Mouse (Mus musculus) embryonic fibroblast, embryonic 13.5 days (primary cell): ENCODE measurements at regions not wholly inside any gene's neighbourhood (a gene's known extent, or its start where the extent isn't known, plus 50 kb on each side); places are given as distances from the start of the nearest gene placed in this dataset.

Experiments used
- H3K27ac ChIP-seq: 2 replicates; pipeline ENCODE4 v1.5.1; 2012; ENCODE audit warnings: low read length, control low read depth, inconsistent platforms; ENCODE audit not compliant: insufficient read depth
- H3K4me1 ChIP-seq: 2 replicates; pipeline ENCODE4 v1.6.1; 2011; ENCODE audit warnings: low read length; ENCODE audit not compliant: control insufficient read depth, insufficient read depth
- H3K4me3 ChIP-seq: 2 replicates; pipeline ENCODE4 v1.5.1; 2011; ENCODE audit warnings: mild to moderate bottlenecking, control low read depth, low read length; ENCODE audit not compliant: insufficient read depth
- CTCF ChIP-seq: IDR thresholded peaks from 2 replicates; pipeline ENCODE4 v1.5.1; 2011; ENCODE audit warnings: mild to moderate bottlenecking, control low read depth, low read length, moderate library complexity, borderline replicate concordance; ENCODE audit not compliant: insufficient read depth
- POLR2A ChIP-seq: IDR thresholded peaks from 2 replicates; pipeline ENCODE4 v1.6.1; 2011; ENCODE audit warnings: low read depth, mild to moderate bottlenecking, control low read depth, low read length, moderate library complexity

- no peak for TF ChIP-seq CTCF
- no peak for TF ChIP-seq POLR2A
- H3K4me3 ChIP-seq, result no peak overlapping the region
- no peaks in the 10 kb centered on the region for H3K4me1 ChIP-seq
- H3K27ac ChIP-seq, result no peak overlapping the region
Measured at GRCm38 (mm10) chr14:47795062-47795461, 146.8 kb downstream of the Ktn1 start.

- Histone ChIP-seq H3K4me1 (peaks cover 3% of the 10 kb centered on the region; the same call in 1 of the 2 replicates), H3K4me3 (no peak overlapping the region), H3K27ac (no peak overlapping the region)
- no peak for TF ChIP-seq CTCF
- TF ChIP-seq POLR2A, result no peak
Measured at GRCm38 (mm10) chr14:47798203-47798602, 150.0 kb downstream of the Ktn1 start.

- no peak overlapping the region for H3K27ac ChIP-seq
- peaks cover 3% of the 10 kb centered on the region; the same call in 1 of the 2 replicates for H3K4me1 ChIP-seq
- H3K4me3 ChIP-seq, result no peak overlapping the region
- TF ChIP-seq POLR2A (no peak), CTCF (no peak)
Measured at GRCm38 (mm10) chr14:47799564-47799963, 151.3 kb downstream of the Ktn1 start.

GRCm38 (mm10) chr14:47805202-47805601 is 157.0 kb downstream of the Ktn1 start:
- H3K4me3 ChIP-seq, result no peak overlapping the region
- TF ChIP-seq CTCF (no peak), POLR2A (no peak)
- H3K27ac ChIP-seq, result no peak overlapping the region
- H3K4me1 ChIP-seq, result peaks cover 7% of the 10 kb centered on the region; the same call in 1 of the 2 replicates

GRCm38 (mm10) chr14:47805771-47806535 is 157.7 kb downstream of the Ktn1 start:
- peaks cover 7% of the 10 kb centered on the region; the same call in 1 of the 2 replicates for H3K4me1 ChIP-seq
- TF ChIP-seq POLR2A (no peak), CTCF (no peak)
- H3K27ac ChIP-seq, result no peak overlapping the region
- H3K4me3 ChIP-seq, result no peak overlapping the region

GRCm38 (mm10) chr14:47808097-47808910 is 160.1 kb downstream of the Ktn1 start:
- H3K4me3 ChIP-seq, result no peak overlapping the region
- TF ChIP-seq CTCF (no peak), POLR2A (no peak)
- H3K27ac ChIP-seq, result no peak overlapping the region
- H3K4me1 ChIP-seq, result peaks cover 4% of the 10 kb centered on the region; the same call in 1 of the 2 replicates

GRCm38 (mm10) chr14:47818224-47818623 is 170.0 kb downstream of the Ktn1 start:
- no peak overlapping the region for H3K27ac ChIP-seq
- H3K4me3 ChIP-seq, result no peak overlapping the region
- TF ChIP-seq CTCF (no peak), POLR2A (no peak)
- H3K4me1 ChIP-seq, result no peaks in the 10 kb centered on the region

- Histone ChIP-seq H3K4me3 (no peak overlapping the region), H3K27ac (no peak overlapping the region), H3K4me1 (no peaks in the 10 kb centered on the region)
- TF ChIP-seq CTCF (no peak), POLR2A (no peak)
Measured at GRCm38 (mm10) chr14:47818641-47819040, 170.4 kb downstream of the Ktn1 start.

GRCm38 (mm10) chr14:47820571-47821143 is 172.4 kb downstream of the Ktn1 start:
- no peak overlapping the region for H3K27ac ChIP-seq
- no peaks in the 10 kb centered on the region for H3K4me1 ChIP-seq
- no peak overlapping the region for H3K4me3 ChIP-seq
- TF ChIP-seq CTCF (no peak), POLR2A (no peak)

GRCm38 (mm10) chr14:47823182-47823581 is 174.9 kb downstream of the Ktn1 start:
- no peak for TF ChIP-seq POLR2A
- no peak for TF ChIP-seq CTCF
- H3K4me3 ChIP-seq, result no peak overlapping the region
- H3K27ac ChIP-seq, result no peak overlapping the region
- no peaks in the 10 kb centered on the region for H3K4me1 ChIP-seq
